Mouse (Mus musculus) thymus, adult 2 months (tissue): ENCODE data around the gene Osbpl3.

Source experiments
- CTCF ChIP-seq: fragments of 200-500 bp; IDR thresholded peaks from 2 replicates; pipeline ENCODE4 v1.5.1; 2012; ENCODE audit warnings: mild to moderate bottlenecking, control low read depth, low read length, moderate library complexity, borderline replicate concordance; ENCODE audit not compliant: control insufficient read depth, poor library complexity, insufficient read depth; ENCODE audit errors: extremely low read depth
- POLR2A ChIP-seq: fragments of 200-500 bp; IDR thresholded peaks from 2 replicates; pipeline ENCODE4 v1.6.1; 2012; ENCODE audit warnings: mild to moderate bottlenecking, low read length, control low read depth, moderate library complexity; ENCODE audit not compliant: control insufficient read depth, poor library complexity, insufficient read depth; ENCODE audit errors: extremely low read depth

DNA sequence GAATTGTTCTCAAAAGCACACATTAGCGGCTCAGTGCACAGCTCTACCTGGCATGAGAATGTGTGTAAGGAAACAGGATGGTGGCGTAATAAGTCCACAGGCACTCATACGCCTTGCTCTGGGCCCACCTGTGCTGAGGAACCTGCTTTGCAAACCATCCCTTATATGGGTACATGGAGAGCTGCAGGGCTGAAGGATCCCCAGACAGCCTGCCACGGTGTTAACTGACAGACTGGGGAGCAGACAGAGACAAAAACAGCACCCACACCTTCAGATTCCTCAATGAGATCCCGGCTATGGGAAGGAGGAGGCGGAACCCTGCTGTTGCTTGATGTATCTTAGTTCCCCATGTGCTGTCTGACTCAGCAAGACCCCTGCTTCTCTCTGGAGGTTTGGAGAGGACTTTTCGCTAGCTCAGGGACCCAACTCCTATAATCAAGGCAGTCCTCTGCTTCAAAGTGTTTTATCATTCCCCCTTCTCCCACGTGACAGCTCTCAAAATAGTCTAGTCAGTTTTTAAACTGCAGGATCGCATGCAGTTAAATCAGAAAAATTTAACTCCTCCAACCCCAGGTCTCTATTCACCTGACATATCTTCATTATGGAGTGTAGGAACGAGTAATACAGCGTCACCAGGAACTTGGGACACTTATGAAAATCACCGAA, 141.5 kb downstream of the Osbpl3 start:
- TF ChIP-seq POLR2A (no peak), CTCF (no peak)
